Mouse (Mus musculus) ZHBTc4 (cell line): ENCODE measurements at regions not wholly inside any gene's neighbourhood (a gene's known extent, or its start where the extent isn't known, plus 50 kb on each side); places are given as distances from the start of the nearest gene placed in this dataset.

Experiments used
- DNase-seq: peaks from one replicate; pipeline ENCODE4 v3.0.0-alpha.2; 2011; ENCODE audit warnings: low read depth, low spot score

GRCm38 (mm10) chr3:79996803-79997202 is 112.5 kb downstream of the Fam198b start:
- no peak for DNase-seq

GRCm38 (mm10) chr3:80002335-80002734 is 118.0 kb downstream of the Fam198b start:
- DNase-seq, result no peak

- no peak for DNase-seq
Measured at GRCm38 (mm10) chr3:80003300-80004090, 119.2 kb downstream of the Fam198b start.

- no peak for DNase-seq
Measured at GRCm38 (mm10) chr3:80004556-80004955, 120.2 kb downstream of the Fam198b start.

GRCm38 (mm10) chr3:80004966-80005365 is 120.6 kb downstream of the Fam198b start:
- DNase-seq, result no peak

DNA sequence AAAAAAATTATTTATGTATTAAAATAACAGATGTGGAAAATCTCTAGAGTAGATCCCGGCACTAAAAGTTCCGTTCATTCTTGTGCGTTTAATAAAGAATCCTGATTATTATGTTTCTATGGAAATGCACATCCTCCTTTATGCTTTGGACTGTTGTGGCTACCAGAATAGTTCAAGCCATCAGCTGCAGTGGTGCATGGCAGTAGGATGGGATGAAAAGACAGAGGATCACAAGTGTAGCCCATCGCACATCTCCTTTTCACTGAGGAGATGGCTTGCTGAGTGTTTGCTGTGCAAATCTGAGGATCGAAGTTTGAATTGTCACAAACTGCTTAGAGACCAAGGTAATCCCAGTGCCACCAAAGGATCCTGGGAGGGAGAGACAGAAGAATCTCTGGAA is 121.0 kb downstream of the Fam198b start:
- DNase-seq, result no peak

GRCm38 (mm10) chr3:80006263-80006662 is 121.9 kb downstream of the Fam198b start:
- DNase-seq, result no peak

DNA sequence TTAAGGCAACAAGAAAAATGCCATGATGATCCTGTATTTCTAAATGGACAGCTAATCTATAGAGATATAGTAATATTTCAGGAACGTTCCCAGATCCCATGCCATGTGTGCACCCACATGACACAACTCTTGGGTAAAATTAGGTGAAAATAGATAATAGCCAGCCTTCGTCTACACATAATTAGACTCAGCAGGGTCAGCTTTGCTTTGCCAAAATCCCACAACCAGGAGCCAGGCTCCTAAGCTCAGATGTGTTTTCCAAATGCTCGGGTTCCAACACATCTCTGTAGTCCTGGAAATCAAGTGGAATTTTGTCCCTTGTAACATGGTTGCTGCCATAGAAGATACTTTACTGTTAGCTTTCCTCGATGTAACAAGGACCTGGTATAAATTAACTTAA is 122.7 kb downstream of the Fam198b start:
- no peak for DNase-seq

DNA sequence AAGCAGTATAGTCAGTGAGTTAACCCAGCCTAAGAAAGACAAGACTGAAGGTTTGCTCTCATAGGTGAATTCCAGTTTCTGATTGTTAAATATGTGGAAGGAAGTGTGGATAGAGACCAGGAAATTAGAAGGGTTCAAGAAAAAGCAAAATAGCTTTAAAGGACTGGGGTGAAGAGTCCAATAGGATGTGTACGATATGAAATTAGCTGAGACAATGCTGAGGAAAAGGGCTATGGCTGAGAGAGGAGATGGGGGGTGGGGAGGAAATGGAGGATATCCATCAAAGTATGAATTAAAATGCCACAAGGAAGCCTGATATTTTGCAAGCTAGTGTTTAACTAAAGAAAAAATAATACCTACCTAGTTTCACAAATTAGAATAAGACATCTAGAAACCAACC is 124.9 kb downstream of the Fam198b start:
- no peak for DNase-seq

DNA sequence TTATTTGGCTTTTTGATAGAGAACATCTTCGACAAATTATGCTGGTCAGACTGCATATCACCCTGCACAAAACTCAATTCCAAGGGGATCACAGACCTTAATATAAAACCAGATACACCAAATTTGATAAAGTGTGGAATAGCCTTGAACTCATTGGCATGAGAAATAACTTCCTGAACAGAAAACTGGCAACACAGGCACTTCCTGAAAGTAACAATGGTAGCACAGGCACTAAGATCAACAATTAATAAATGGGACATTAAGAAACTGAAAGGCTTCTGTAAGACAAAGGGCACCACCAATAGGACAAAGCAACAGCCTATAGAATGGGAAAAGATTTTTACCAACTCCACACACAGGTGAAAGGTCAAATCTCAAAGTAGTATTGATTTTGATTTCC is 141.5 kb downstream of the Fam198b start:
- DNase-seq, result no peak

GRCm38 (mm10) chr3:80033071-80033470 is 148.7 kb downstream of the Fam198b start:
- no peak for DNase-seq

DNA sequence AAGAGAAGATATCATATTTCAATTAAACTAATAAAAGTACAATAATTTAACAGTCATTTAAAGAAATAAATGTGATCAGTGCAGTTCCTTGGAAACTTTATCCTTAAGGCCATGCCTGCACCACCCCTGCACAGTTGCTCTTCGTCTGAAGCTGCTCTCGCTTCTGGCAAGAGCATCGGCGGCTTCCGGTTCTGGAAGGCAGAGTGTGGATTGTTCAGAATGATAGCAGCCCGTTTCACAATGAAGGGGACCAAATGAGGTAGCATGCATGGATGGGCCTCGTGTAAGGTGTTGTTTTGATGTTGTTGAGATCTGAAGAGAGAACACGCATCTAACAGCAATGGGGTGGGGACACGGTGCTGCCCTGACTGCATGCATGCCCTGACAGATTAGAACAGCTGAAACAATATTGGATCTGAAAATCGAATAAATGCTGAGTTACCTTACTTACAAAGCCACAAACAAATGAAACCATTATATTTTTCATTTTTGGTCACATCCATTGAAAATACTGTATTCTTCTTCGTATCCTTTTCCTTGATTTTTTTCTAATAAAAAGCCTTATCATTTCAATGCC is 154.3 kb downstream of the Fam198b start:
- no peak for DNase-seq

GRCm38 (mm10) chr3:80042756-80043484 is 158.6 kb downstream of the Fam198b start:
- DNase-seq, result no peak

DNA sequence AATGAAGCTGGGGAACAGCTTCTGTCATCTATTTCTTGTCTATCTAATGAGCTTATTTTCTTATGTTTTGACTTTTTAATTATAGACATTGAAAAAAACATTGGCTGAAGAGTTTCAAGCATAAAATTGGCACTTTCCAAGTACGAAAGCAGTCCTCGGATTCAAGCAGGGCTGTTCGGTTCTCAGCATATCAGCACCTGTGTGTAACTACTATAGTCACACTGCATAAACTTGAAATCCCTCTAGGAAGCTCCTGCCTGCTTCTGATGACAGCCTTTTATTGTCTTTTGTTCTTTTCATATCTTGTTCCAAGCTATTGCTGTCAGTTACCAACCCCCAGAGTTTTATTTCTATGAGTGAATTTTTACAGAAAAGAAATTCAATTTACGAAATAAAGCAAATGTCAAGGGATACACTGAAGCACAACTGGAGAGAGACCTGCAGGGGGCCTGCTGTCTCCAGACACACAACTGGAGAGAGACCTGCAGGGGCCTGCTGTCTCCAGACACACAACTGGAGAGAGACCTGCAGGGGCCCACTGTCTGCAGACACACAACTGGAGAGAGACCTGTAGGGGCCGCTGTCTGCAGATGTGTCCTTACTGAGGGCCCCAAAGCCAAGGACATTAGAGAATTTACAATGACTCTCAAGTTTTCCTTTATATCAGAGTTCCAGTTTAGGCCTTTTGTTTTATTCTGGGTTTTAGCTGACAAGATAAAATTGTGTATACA is 165.3 kb downstream of the Fam198b start:
- DNase-seq, result peak; percentile 5

DNA sequence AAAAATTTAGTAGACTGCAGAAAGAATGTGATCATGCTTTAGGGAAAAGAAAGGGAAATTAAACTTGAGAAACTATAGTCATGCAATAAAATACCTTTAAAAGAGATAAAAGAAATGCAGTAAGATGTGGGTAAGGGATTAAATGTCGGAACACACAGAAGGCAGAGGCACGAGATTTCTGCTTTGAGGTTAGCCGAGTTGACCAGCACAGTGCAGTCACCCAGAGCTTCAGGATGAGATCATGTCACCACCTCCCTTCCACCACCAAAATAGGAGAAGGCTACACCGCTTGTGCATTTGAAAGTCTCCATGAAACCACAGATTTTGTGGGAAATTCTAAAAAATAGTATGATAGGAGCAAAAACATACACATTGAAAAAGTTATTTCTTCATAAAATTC is 166.6 kb downstream of the Fam198b start:
- DNase-seq, result no peak

- no peak for DNase-seq
Measured at GRCm38 (mm10) chr3:80051963-80052362, 167.6 kb downstream of the Fam198b start.

GRCm38 (mm10) chr3:80052879-80053278 is 168.5 kb downstream of the Fam198b start:
- DNase-seq, result no peak

DNA sequence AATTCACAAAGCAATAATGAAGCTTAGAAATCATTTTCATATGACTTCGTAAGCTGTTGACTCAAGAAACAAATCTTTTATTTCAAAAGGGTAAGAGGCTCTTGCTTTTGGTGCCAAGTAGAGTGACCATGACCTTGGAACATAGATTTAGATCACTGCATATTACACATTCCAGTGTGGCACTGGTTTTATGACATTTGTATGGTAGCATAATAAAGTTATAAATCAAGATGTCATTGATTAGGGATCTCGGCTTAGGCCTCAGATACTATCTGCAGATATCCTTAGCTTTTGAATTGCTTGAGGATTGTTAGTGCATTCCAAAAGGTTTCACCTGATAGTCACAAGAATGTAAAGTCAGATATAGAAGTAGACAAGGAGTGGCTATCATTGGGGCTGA is 169.1 kb downstream of the Fam198b start:
- DNase-seq, result no peak

DNA sequence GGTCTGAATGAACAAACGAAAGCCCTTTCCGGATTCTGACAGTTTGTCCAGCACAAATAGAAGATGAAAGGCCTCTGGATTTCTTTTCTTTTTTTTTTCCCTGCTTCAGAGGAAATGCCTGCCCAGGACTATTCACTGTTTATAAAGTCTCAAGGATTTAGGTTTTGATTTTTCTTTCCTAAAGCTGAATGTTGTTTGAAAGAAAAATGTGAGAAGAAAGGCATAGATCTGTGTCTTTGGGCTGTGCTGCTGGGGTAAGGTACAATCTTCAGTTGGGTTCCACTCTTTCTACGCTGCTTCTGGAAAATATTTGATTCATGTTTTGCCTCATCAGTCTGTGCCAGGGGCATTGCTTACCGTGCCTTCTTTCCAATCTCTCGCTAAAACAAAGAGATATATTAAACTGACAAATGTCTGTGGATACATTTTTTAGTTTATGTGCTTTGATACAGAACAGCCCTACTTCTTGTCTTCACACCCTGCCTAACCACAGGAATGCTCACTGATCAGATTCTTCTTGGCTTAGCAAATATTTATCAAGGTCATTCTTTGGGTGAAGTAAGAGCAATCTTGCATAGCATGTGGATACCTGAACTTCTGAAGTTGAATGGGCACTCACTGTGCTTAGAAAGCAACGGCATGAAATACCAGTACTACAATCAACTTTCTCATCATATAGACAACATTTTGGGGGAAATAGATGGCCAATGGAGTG is 172.5 kb downstream of the Fam198b start:
- DNase-seq, result no peak

GRCm38 (mm10) chr3:80058722-80059121 is 174.4 kb downstream of the Fam198b start:
- DNase-seq, result peak; percentile 25

DNA sequence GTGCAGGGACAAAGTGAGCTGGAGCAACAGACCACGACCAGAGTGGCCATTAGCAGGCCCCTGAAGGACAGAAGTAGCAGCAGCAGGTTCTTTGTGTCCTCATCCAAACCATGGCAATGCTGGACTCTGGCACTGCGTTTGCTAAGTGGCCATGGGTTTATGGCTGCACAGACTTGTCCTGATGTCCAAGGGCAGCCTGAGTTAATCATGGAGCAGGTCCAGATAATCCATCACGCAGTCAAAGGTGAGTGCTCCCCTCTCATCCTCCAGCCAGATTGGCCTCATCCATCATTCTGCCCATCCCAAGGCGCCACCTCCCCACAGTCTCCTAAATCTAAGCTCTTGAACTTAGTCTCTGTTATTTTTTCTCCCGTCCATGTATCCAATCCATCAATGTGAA is 186.4 kb downstream of the Fam198b start:
- no peak for DNase-seq
